Comparison of ENCODE assay signal across 8 mouse cellular contexts in the genomic region with DNA sequence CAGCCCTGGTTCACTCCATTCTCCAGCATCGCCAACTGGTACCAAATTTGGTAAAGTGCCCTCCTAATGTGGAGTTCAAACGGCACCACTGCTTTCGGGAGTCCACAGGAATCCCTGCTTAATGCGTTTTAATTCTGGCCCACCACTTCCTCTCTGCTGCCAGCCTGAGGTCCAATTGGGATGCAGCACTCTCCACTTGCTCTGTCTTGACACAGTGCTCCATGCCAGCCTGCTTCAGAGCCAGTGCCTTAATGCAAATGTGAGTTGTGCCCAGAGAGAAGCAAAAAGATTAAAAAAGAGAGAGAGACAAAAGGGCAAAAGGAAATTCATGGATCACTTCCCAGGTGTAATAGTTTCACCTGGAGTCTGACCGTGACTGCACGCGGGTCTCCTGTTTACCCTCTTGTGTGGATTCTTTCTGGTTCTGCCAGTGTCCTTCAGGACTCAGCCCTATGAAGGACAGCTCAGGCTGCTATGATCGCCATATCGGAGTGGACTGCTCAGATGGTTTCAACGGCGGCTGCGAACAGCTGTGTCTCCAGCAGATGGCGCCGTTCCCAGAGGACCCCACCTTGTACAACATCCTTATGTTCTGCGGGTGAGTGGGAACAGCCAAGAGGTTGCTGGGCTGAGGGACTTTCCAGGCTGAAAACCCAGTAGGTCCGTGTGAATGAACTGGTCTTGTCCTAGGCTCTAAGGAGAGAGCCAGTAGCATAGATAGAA.
DNase-seq lines count a peak whose midpoint lies in the region; ATAC-seq and TF ChIP-seq lines count a peak whose summit lies in the region.

No protein-coding gene starts in this region.

- TF ChIP-seq POLR2A in ES-Bruce4 (IDR thresholded peaks at IDR 0.05; ENCODE audit: insufficient read depth, low read length) = no peak

- H3K4me2 ChIP-seq in embryonic facial prominence, embryonic 14.5 days (ENCODE audit: low read depth, low read length) = no peak overlapping the region
- H3K4me2 ChIP-seq in heart, postnatal 0 days (ENCODE audit: low read depth, low read length) = no peak overlapping the region

- peak; percentile 71 for DNase-seq in adrenal gland, postnatal 25 days
- DNase-seq in embryonic facial prominence, embryonic 14.5 days (ENCODE audit: low spot score) = peak; percentile 22
- peak; percentile 16 for DNase-seq in heart, postnatal 0 days (ENCODE audit: low spot score)
- peak; percentile 61 to 85 for DNase-seq in kidney, postnatal 36 days
- DNase-seq in lung, postnatal 10 days = peak; percentile 50
- peak; percentile 73 for DNase-seq in retina, embryonic 14.5 days (ENCODE audit: low spot score)
- DNase-seq in thymus, postnatal 25 days = no peak

- H3K9me3 ChIP-seq in ES-Bruce4 (replicated peaks; ENCODE audit: control insufficient read depth, insufficient read depth, low read length, poor library complexity, severe bottlenecking) = no peaks in the 10 kb centered on the region
- no peaks in the 10 kb centered on the region for H3K9me3 ChIP-seq in embryonic facial prominence, embryonic 14.5 days (ENCODE audit: control insufficient read depth, low read length)
- no peaks in the 10 kb centered on the region for H3K9me3 ChIP-seq in heart, postnatal 0 days (replicated peaks; ENCODE audit: control insufficient read depth, low read length)

- H3K27me3 ChIP-seq in ES-Bruce4 (ENCODE audit: control insufficient read depth, insufficient read depth, low read length, poor library complexity, severe bottlenecking) = no peaks in the 10 kb centered on the region
- no peaks in the 10 kb centered on the region for H3K27me3 ChIP-seq in embryonic facial prominence, embryonic 14.5 days (replicated peaks; ENCODE audit: control insufficient read depth, insufficient read depth, low read length)
- no peaks in the 10 kb centered on the region for H3K27me3 ChIP-seq in heart, postnatal 0 days (ENCODE audit: control insufficient read depth, insufficient read depth, low read length)

- WGBS in embryonic facial prominence, embryonic 14.5 days = 43% methylated on average over 16 of the region's 16 CpGs
- 30% methylated on average over 16 of the region's 16 CpGs for WGBS in heart, postnatal 0 days

- no peaks in the 10 kb centered on the region for H3K4me1 ChIP-seq in ES-Bruce4 (ENCODE audit: control insufficient read depth, insufficient read depth, low read length)
- H3K4me1 ChIP-seq in embryonic facial prominence, embryonic 14.5 days (ENCODE audit: control insufficient read depth, insufficient read depth, low read length) = no peaks in the 10 kb centered on the region
- H3K4me1 ChIP-seq in heart, postnatal 0 days (ENCODE audit: control insufficient read depth, insufficient read depth) = no peaks in the 10 kb centered on the region

- no peak overlapping the region for H3K4me3 ChIP-seq in ES-Bruce4 (ENCODE audit: low read depth, low read length)
- H3K4me3 ChIP-seq in embryonic facial prominence, embryonic 14.5 days (ENCODE audit: low read depth, low read length) = no peak overlapping the region
- no peak overlapping the region for H3K4me3 ChIP-seq in heart, postnatal 0 days (ENCODE audit: low read depth, low read length)

- H3K36me3 ChIP-seq in ES-Bruce4 (ENCODE audit: control insufficient read depth, insufficient read depth, low read length, poor library complexity, severe bottlenecking) = no peaks in the 10 kb centered on the region
- H3K36me3 ChIP-seq in embryonic facial prominence, embryonic 14.5 days (ENCODE audit: control insufficient read depth, insufficient read depth, low read length) = no peaks in the 10 kb centered on the region
- H3K36me3 ChIP-seq in heart, postnatal 0 days (replicated peaks; ENCODE audit: control insufficient read depth, insufficient read depth, low read length) = no peaks in the 10 kb centered on the region

- no peak for TF ChIP-seq EP300 in ES-Bruce4 (IDR thresholded peaks at IDR 0.05; ENCODE audit: insufficient read depth, low read depth, low read length)
- no peak for TF ChIP-seq EP300 in heart, postnatal 0 days (IDR thresholded peaks at IDR 0.05; ENCODE audit: low read depth)

- H3K27ac ChIP-seq in ES-Bruce4 (ENCODE audit: insufficient read depth, low read length) = no peak overlapping the region
- H3K27ac ChIP-seq in embryonic facial prominence, embryonic 14.5 days (replicated peaks; ENCODE audit: low read depth, low read length) = no peak overlapping the region
- H3K27ac ChIP-seq in heart, postnatal 0 days (ENCODE audit: low read depth) = no peak overlapping the region

- peak; percentile 81 for TF ChIP-seq CTCF in ES-Bruce4 (IDR thresholded peaks at IDR 0.05; ENCODE audit: low read depth, low read length)
- peak; percentile 64 for TF ChIP-seq CTCF in heart, postnatal 0 days (IDR thresholded peaks at IDR 0.05; ENCODE audit: low read depth)

- no peak overlapping the region for H3K9ac ChIP-seq in ES-Bruce4 (ENCODE audit: low read depth, poor library complexity, severe bottlenecking)
- H3K9ac ChIP-seq in embryonic facial prominence, embryonic 14.5 days (ENCODE audit: low read depth, low read length) = no peak overlapping the region
- no peak overlapping the region for H3K9ac ChIP-seq in heart, postnatal 0 days (replicated peaks; ENCODE audit: low read depth, low read length)

- peak; percentile 70; the same call in 1 of the 2 replicates for ATAC-seq in embryonic facial prominence, embryonic 14.5 days (ENCODE audit: low read depth)
- ATAC-seq in heart, postnatal 0 days (ENCODE audit: insufficient read depth, low read depth) = peak; percentile 41; the same call in 1 of the 2 replicates
